ENCODE assay signal across 13 mouse cellular contexts in genomic region chr10:95790771-95791426, GRCm38 (mm10). TPM values are rescaled to one million over a fixed set of nuclear protein-coding genes. Genes with fewer than 3 reads are reported as not detected.
DNase-seq lines count a peak whose midpoint lies in the region; ATAC-seq and TF ChIP-seq lines count a peak whose summit lies in the region.
"Had no signal": no experiment of that assay in that cellular context is flagged by ENCODE, and none has a peak within 500 bp of the region (broad histone marks: within the 10 kb centered on the region; RNA-seq: fewer than 3 reads in every experiment).

No protein-coding gene starts in this region.

- peak; percentile 45; the same call in 1 of the 2 replicates for ATAC-seq in hindbrain, embryonic 15.5 days (ENCODE audit: low FRiP score, low read depth)
- ATAC-seq in hindbrain, embryonic 11.5 days (ENCODE audit: low FRiP score): no peak
- peak; percentile 67; the same call in 1 of the 2 replicates for ATAC-seq in forebrain, embryonic 12.5 days (ENCODE audit: low FRiP score)
- ATAC-seq in monocyte, adult 5-6 weeks (replicated peaks; ENCODE audit: insufficient number of reproducible peaks, low FRiP score, low TSS enrichment, poor library complexity, severe bottlenecking): no peak

- H3K27ac ChIP-seq in hindbrain, embryonic 15.5 days (replicated peaks): no peak overlapping the region; the same call in 1 of the 2 replicates
- H3K27ac ChIP-seq in hindbrain, embryonic 11.5 days (ENCODE audit: low read depth, low read length): no peak overlapping the region
- no peak overlapping the region for H3K27ac ChIP-seq in CH12.LX (ENCODE audit: insufficient read depth, low read depth)
- no peak overlapping the region for H3K27ac ChIP-seq in forebrain, embryonic 12.5 days
- H3K27ac ChIP-seq: heart, embryonic 13.5 days had no signal

- DNase-seq in hindbrain, embryonic 11.5 days (ENCODE audit: low spot score): no peak
- DNase-seq in CH12.LX (ENCODE audit: extremely low read depth): no peak
- peak; percentile 86 for DNase-seq in brain, embryonic 14.5 days (ENCODE audit: low read depth)
- DNase-seq in urinary bladder, postnatal 10 days (ENCODE audit: low spot score): no peak
- DNase-seq in gastrocnemius, postnatal 25 days: no peak
- DNase-seq: kidney, adult 2 months; lung, postnatal 4 days had no signal

- 58% methylated on average over 15 of the region's 15 CpGs for WGBS in hindbrain, embryonic 15.5 days
- WGBS in hindbrain, embryonic 11.5 days: 85% methylated on average over 15 of the region's 15 CpGs
- 62% methylated on average over 15 of the region's 15 CpGs for WGBS in forebrain, embryonic 12.5 days

- no peaks in the 10 kb centered on the region for H3K9me3 ChIP-seq in hindbrain, embryonic 15.5 days
- H3K9me3 ChIP-seq in hindbrain, embryonic 11.5 days (ENCODE audit: control insufficient read depth, low read length): no peaks in the 10 kb centered on the region
- H3K9me3 ChIP-seq in CH12.LX (replicated peaks; ENCODE audit: low read length): no peaks in the 10 kb centered on the region
- no peaks in the 10 kb centered on the region for H3K9me3 ChIP-seq in forebrain, embryonic 12.5 days
- H3K9me3 ChIP-seq: heart, embryonic 13.5 days had no signal

- TF ChIP-seq POLR2A in CH12.LX (IDR thresholded peaks at IDR 0.05; ENCODE audit: low read depth, low read length): no peak
- no peak for TF ChIP-seq POLR2A in brain, embryonic 14.5 days (IDR thresholded peaks at IDR 0.05; ENCODE audit: borderline replicate concordance, extremely low read depth, insufficient read depth, insufficient read length, poor library complexity, severe bottlenecking)

- 0 out of 2 replicates have a peak, but pooled peaks have one; percentile 21 for TF ChIP-seq EP300 in CH12.LX (IDR thresholded peaks at IDR 0.05; ENCODE audit: low read length)

- dilution Hi-C loops in CH12.LX (cut with MboI; ENCODE audit: extremely low pct_ligation_motif_present, extremely low pct_unique_long_range_greater_than_20kb, low sequenced_read_pairs): no loop called here

- H3K4me3 ChIP-seq in hindbrain, embryonic 15.5 days: no peak overlapping the region
- no peak overlapping the region for H3K4me3 ChIP-seq in hindbrain, embryonic 11.5 days (ENCODE audit: low read depth, low read length)
- no peak overlapping the region for H3K4me3 ChIP-seq in CH12.LX (replicated peaks in 1 of 3; ENCODE audit: low read depth in 2 of 3, low read length in 2 of 3, poor library complexity in 1 of 3)
- H3K4me3 ChIP-seq in forebrain, embryonic 12.5 days (replicated peaks): no peak overlapping the region
- H3K4me3 ChIP-seq: heart, embryonic 13.5 days had no signal

- no peak overlapping the region for H3K9ac ChIP-seq in hindbrain, embryonic 15.5 days
- H3K9ac ChIP-seq in hindbrain, embryonic 11.5 days (ENCODE audit: low read depth, low read length): no peak overlapping the region
- H3K9ac ChIP-seq in CH12.LX (ENCODE audit: insufficient read depth, low read depth): no peak overlapping the region
- H3K9ac ChIP-seq in forebrain, embryonic 12.5 days: no peak overlapping the region
- H3K9ac ChIP-seq: heart, embryonic 13.5 days had no signal

- no peaks in the 10 kb centered on the region for H3K4me1 ChIP-seq in hindbrain, embryonic 15.5 days (replicated peaks)
- no peaks in the 10 kb centered on the region for H3K4me1 ChIP-seq in hindbrain, embryonic 11.5 days (replicated peaks; ENCODE audit: control insufficient read depth, insufficient read depth, low read length)
- H3K4me1 ChIP-seq in CH12.LX (ENCODE audit: control insufficient read depth in 1 of 2, insufficient read depth in 2 of 2): no peaks in the 10 kb centered on the region
- peaks cover 5% of the 10 kb centered on the region; the same call in 1 of the 2 replicates for H3K4me1 ChIP-seq in forebrain, embryonic 12.5 days
- H3K4me1 ChIP-seq: heart, embryonic 13.5 days had no signal

- TF ChIP-seq RAD21 in CH12.LX (IDR thresholded peaks at IDR 0.05; ENCODE audit: low read depth, low read length): no peak

- in situ Hi-C loops in CH12.LX (cut with MboI; ENCODE audit: low pct_ligation_motif_present, low pct_unique_long_range_greater_than_20kb, low sequenced_read_pairs): no loop called here

- H3K36me3 ChIP-seq in hindbrain, embryonic 15.5 days: no peaks in the 10 kb centered on the region
- H3K36me3 ChIP-seq in hindbrain, embryonic 11.5 days (ENCODE audit: control insufficient read depth, insufficient read depth, low read length): no peaks in the 10 kb centered on the region
- H3K36me3 ChIP-seq in CH12.LX (replicated peaks in 1 of 2; ENCODE audit: control insufficient read depth in 1 of 2, insufficient read depth in 1 of 2, low read length in 1 of 2): no peaks in the 10 kb centered on the region
- H3K36me3 ChIP-seq in forebrain, embryonic 12.5 days (replicated peaks): no peaks in the 10 kb centered on the region
- H3K36me3 ChIP-seq: heart, embryonic 13.5 days had no signal

- H3K27me3 ChIP-seq in hindbrain, embryonic 15.5 days: no peaks in the 10 kb centered on the region
- no peaks in the 10 kb centered on the region for H3K27me3 ChIP-seq in hindbrain, embryonic 11.5 days (ENCODE audit: control insufficient read depth, insufficient read depth, low read length)
- H3K27me3 ChIP-seq in CH12.LX (replicated peaks): no peaks in the 10 kb centered on the region
- no peaks in the 10 kb centered on the region for H3K27me3 ChIP-seq in forebrain, embryonic 12.5 days
- H3K27me3 ChIP-seq: heart, embryonic 13.5 days had no signal

- TF ChIP-seq CTCF in CH12.LX (conservative IDR thresholded peaks at IDR 0.05 in 1 of 2, IDR thresholded peaks at IDR 0.05 in 1 of 2; ENCODE audit: low read depth in 2 of 2, low read length in 2 of 2): no peak
- no peak for TF ChIP-seq CTCF in brain, embryonic 14.5 days (IDR thresholded peaks at IDR 0.05; ENCODE audit: borderline replicate concordance, extremely low read depth, insufficient read depth, insufficient read length)

- H3K79me2 ChIP-seq in CH12.LX (replicated peaks; ENCODE audit: control insufficient read depth, extremely low read depth, insufficient read depth, poor library complexity, severe bottlenecking): no peaks in the 10 kb centered on the region

- peak overlapping the region; percentile 9; the same call in 1 of the 2 replicates for H3K4me2 ChIP-seq in hindbrain, embryonic 15.5 days
- no peak overlapping the region for H3K4me2 ChIP-seq in hindbrain, embryonic 11.5 days (replicated peaks; ENCODE audit: low read depth, low read length)
- H3K4me2 ChIP-seq in CH12.LX (ENCODE audit: insufficient read depth, low read depth, poor library complexity, severe bottlenecking): no peak overlapping the region
- H3K4me2 ChIP-seq in forebrain, embryonic 12.5 days: peak overlapping the region; percentile 8; the same call in 1 of the 2 replicates
- H3K4me2 ChIP-seq: heart, embryonic 13.5 days; liver, embryonic 11.5 days had no signal

TF ChIP-seq in CH12.LX, 34 proteins besides CTCF, POLR2A, EP300 and RAD21:
- TF ChIP-seq USF2 (conservative IDR thresholded peaks at IDR 0.05; ENCODE audit: low read depth, low read length) (no peak), SMC3 (IDR thresholded peaks at IDR 0.05; ENCODE audit: low read depth, low read length) (no peak), TBP (conservative IDR thresholded peaks at IDR 0.05; ENCODE audit: low read depth, low read length) (no peak), USF1 (IDR thresholded peaks at IDR 0.05; ENCODE audit: low read depth, low read length) (no peak), MAZ (IDR thresholded peaks at IDR 0.05; ENCODE audit: low read depth, low read length) (no peak), SIN3A (IDR thresholded peaks at IDR 0.05; ENCODE audit: low read length) (no peak), MAX (IDR thresholded peaks at IDR 0.05; ENCODE audit: low read length) (no peak), ZKSCAN1 (IDR thresholded peaks at IDR 0.05; ENCODE audit: borderline replicate concordance, low read depth, low read length) (no peak), MYC (IDR thresholded peaks at IDR 0.05; ENCODE audit: low read depth, low read length) (no peak), JUN (IDR thresholded peaks at IDR 0.05; ENCODE audit: insufficient read depth, low read depth, low read length) (no peak), MAFK (IDR thresholded peaks at IDR 0.05; ENCODE audit: insufficient replicate concordance, low read length) (no peak), ELF1 (IDR thresholded peaks at IDR 0.05; ENCODE audit: low read depth, low read length) (no peak), HCFC1 (IDR thresholded peaks at IDR 0.05; ENCODE audit: low read depth, low read length) (no peak)

RNA-seq across cellular contexts. Expression of gene Gm33543, which starts 51.8 kb away (rescaled TPM):
- not detected in 2 replicates for polyA plus RNA-seq in hindbrain, embryonic 15.5 days (2015; fragmentation: Nextera tagmentation; extraction: Ambion mirVana)
- polyA plus RNA-seq in hindbrain, embryonic 11.5 days (2014; fragmentation: Nextera tagmentation; extraction: Ambion mirVana): not detected in 2 replicates
- total RNA-seq in CH12.LX (2012; rRNA removed): not detected in 2 replicates
- total RNA-seq in CH12.LX (2014; rRNA removed): not detected in 2 replicates
- polyA plus RNA-seq in CH12.LX (2012; ENCODE audit: insufficient read length, low read depth): not detected in 2 replicates
- not detected in 2 replicates for polyA plus RNA-seq in brain, embryonic 14.5 days (2012; rRNA removed)
- not detected in 2 replicates for polyA plus RNA-seq in forebrain, embryonic 12.5 days (2016; fragmentation: Nextera tagmentation; extraction: Ambion mirVana)
- not detected in 3 replicates for total RNA-seq in monocyte, adult 5-6 weeks (2017)
- total RNA-seq in gastrocnemius, postnatal 25 days (2021): 1 to 10 TPM in 1 of 2 experiments, under 1 TPM in 1; 0.95 to 1.4 TPM
- polyA plus RNA-seq: heart, embryonic 13.5 days; liver, embryonic 11.5 days; neural tube, embryonic 11.5 days had no signal

Comparison
In these comparisons a context has a peak if more than half of its experiments do, and no peak if none do; other contexts are left out.
1. ATAC-seq: peak in hindbrain, embryonic 15.5 days (single experiment) and forebrain, embryonic 12.5 days (single experiment); none in hindbrain, embryonic 11.5 days (single experiment) and monocyte, adult 5-6 weeks (single experiment).
2. H3K4me2 ChIP-seq: peak in hindbrain, embryonic 15.5 days (single experiment) and forebrain, embryonic 12.5 days (single experiment); none in hindbrain, embryonic 11.5 days (single experiment) and CH12.LX (single experiment).